Mouse (Mus musculus) heart, embryonic 12.5 days (tissue): Measurements from ENCODE around the gene Rufy3. TPM values are rescaled to one million over a fixed set of nuclear protein-coding genes. Genes with fewer than 3 reads are reported as not detected.

Experiments
- ATAC-seq: fragments of 200-750 bp; cut with Nextera tagmentation; 2 replicates; pipeline ENCODE4 v1.8.0; 2017; ENCODE audit warnings: moderate TSS enrichment, moderate library complexity; ENCODE audit not compliant: insufficient number of reproducible peaks, low FRiP score
- H3K27ac ChIP-seq: fragments of 300-500 bp; sonication (generic); 2 replicates; pipeline ENCODE4 v1.5.1; 2016; ENCODE audit warnings: mild to moderate bottlenecking, moderate library complexity; ENCODE audit not compliant: poor library complexity, severe bottlenecking
- H3K27me3 ChIP-seq: fragments of 300-500 bp; sonication (generic); replicated peaks from 2 replicates; pipeline ENCODE4 v1.6.1; 2016; ENCODE audit warnings: mild to moderate bottlenecking, moderate library complexity
- H3K36me3 ChIP-seq: fragments of 300-500 bp; sonication (generic); 2 replicates; pipeline ENCODE4 v1.6.1; 2016; ENCODE audit warnings: mild to moderate bottlenecking, moderate library complexity
- H3K4me1 ChIP-seq: fragments of 300-500 bp; sonication (generic); replicated peaks from 2 replicates; pipeline ENCODE4 v1.6.1; 2016; ENCODE audit warnings: mild to moderate bottlenecking
- H3K4me2 ChIP-seq: fragments of 300-500 bp; sonication (generic); 2 replicates; pipeline ENCODE4 v1.6.1; 2016; ENCODE audit warnings: mild to moderate bottlenecking, moderate library complexity
- H3K4me3 ChIP-seq: fragments of 300-500 bp; sonication (generic); 2 replicates; pipeline ENCODE4 v1.5.1; 2016; ENCODE audit warnings: mild to moderate bottlenecking
- H3K9ac ChIP-seq: fragments of 300-500 bp; sonication (generic); 2 replicates; pipeline ENCODE4 v1.6.1; 2016; ENCODE audit warnings: mild to moderate bottlenecking, moderate library complexity
- H3K9me3 ChIP-seq: fragments of 300-500 bp; sonication (generic); replicated peaks from 2 replicates; pipeline ENCODE4 v1.6.1; 2016; ENCODE audit warnings: mild to moderate bottlenecking, moderate library complexity
- WGBS: fragments of 180-500 bp; shearing (Covaris S2); methylation state at CpG from one replicate; pipeline ENCODE4 v1.1.7; 2016; 5-methylcytosine and 5-hydroxymethylcytosine counted together
- polyA plus RNA-seq: library from polyadenylated mRNA; unstranded; fragments of >200 nt; fragmentation: Nextera tagmentation; extraction: Ambion mirVana; gene quantifications from 2 replicates; pipeline ENCODE4 v1.2.1, GENCODE M21; 2016

Rufy3 gene
- polyA plus RNA-seq, 1 experiment from 2014 or later, result 15.2 TPM

GRCm38 (mm10) chr5:88688583-88689187, 123.8 kb downstream of the Rufy3 start:
- no peaks in the 10 kb centered on the region for H3K9me3 ChIP-seq
- no peak overlapping the region for H3K4me2 ChIP-seq
- no peak overlapping the region for H3K27ac ChIP-seq
- H3K4me3 ChIP-seq, result no peak overlapping the region
- peak; percentile 48; the same call in 1 of the 2 replicates for ATAC-seq
- no peak overlapping the region for H3K9ac ChIP-seq
- no peaks in the 10 kb centered on the region for H3K27me3 ChIP-seq
- WGBS, result 64% methylated on average over 15 of the region's 15 CpGs
- H3K36me3 ChIP-seq, result no peaks in the 10 kb centered on the region
- peaks cover 22% of the 10 kb centered on the region for H3K4me1 ChIP-seq

- H3K36me3 ChIP-seq, result no peaks in the 10 kb centered on the region
- WGBS, result 66% methylated on average over 3 of the region's 3 CpGs
- no peak for ATAC-seq
- no peak overlapping the region for H3K9ac ChIP-seq
- H3K27ac ChIP-seq, result no peak overlapping the region
- H3K4me3 ChIP-seq, result no peak overlapping the region
- peaks cover 17% of the 10 kb centered on the region for H3K4me1 ChIP-seq
- no peaks in the 10 kb centered on the region for H3K27me3 ChIP-seq
- no peaks in the 10 kb centered on the region for H3K9me3 ChIP-seq
- H3K4me2 ChIP-seq, result no peak overlapping the region
Measured at GRCm38 (mm10) chr5:88689279-88689938, 124.6 kb downstream of the Rufy3 start.

GRCm38 (mm10) chr5:88690681-88691505, 126.1 kb downstream of the Rufy3 start:
- no peak for ATAC-seq
- H3K9me3 ChIP-seq, result no peaks in the 10 kb centered on the region
- no peaks in the 10 kb centered on the region for H3K27me3 ChIP-seq
- 70% methylated on average over 10 of the region's 10 CpGs for WGBS
- H3K9ac ChIP-seq, result no peak overlapping the region
- H3K4me1 ChIP-seq, result peaks cover 4% of the 10 kb centered on the region
- H3K36me3 ChIP-seq, result no peaks in the 10 kb centered on the region
- H3K27ac ChIP-seq, result no peak overlapping the region
- H3K4me3 ChIP-seq, result no peak overlapping the region
- no peak overlapping the region for H3K4me2 ChIP-seq

- Histone ChIP-seq H3K27ac (no peak overlapping the region), H3K9me3 (no peaks in the 10 kb centered on the region), H3K4me2 (no peak overlapping the region), H3K9ac (no peak overlapping the region), H3K4me1 (0 out of 2 replicates have a peak, but pooled peaks cover 4% of the 10 kb centered on the region), H3K27me3 (no peaks in the 10 kb centered on the region), H3K4me3 (no peak overlapping the region), H3K36me3 (no peaks in the 10 kb centered on the region)
- 73% methylated on average over 6 of the region's 6 CpGs for WGBS
- ATAC-seq, result no peak
Measured at GRCm38 (mm10) chr5:88691506-88692095, 126.8 kb downstream of the Rufy3 start.

GRCm38 (mm10) chr5:88692586-88692985, 127.7 kb downstream of the Rufy3 start:
- Histone ChIP-seq H3K27me3 (no peaks in the 10 kb centered on the region), H3K4me1 (0 out of 2 replicates have a peak, but pooled peaks cover 4% of the 10 kb centered on the region), H3K9me3 (no peaks in the 10 kb centered on the region), H3K27ac (no peak overlapping the region), H3K4me3 (no peak overlapping the region), H3K36me3 (no peaks in the 10 kb centered on the region), H3K4me2 (no peak overlapping the region), H3K9ac (no peak overlapping the region)
- WGBS, result 87% methylated on average over 4 of the region's 4 CpGs
- no peak for ATAC-seq

GRCm38 (mm10) chr5:88693057-88693456, 128.2 kb downstream of the Rufy3 start:
- Histone ChIP-seq H3K4me2 (no peak overlapping the region), H3K27ac (no peak overlapping the region), H3K36me3 (no peaks in the 10 kb centered on the region), H3K9ac (no peak overlapping the region), H3K27me3 (no peaks in the 10 kb centered on the region), H3K4me1 (0 out of 2 replicates have a peak, but pooled peaks cover 4% of the 10 kb centered on the region), H3K9me3 (no peaks in the 10 kb centered on the region), H3K4me3 (no peak overlapping the region)
- ATAC-seq, result no peak

- Histone ChIP-seq H3K4me2 (no peak overlapping the region), H3K4me1 (no peaks in the 10 kb centered on the region), H3K27ac (no peak overlapping the region), H3K4me3 (no peak overlapping the region), H3K9me3 (no peaks in the 10 kb centered on the region), H3K27me3 (no peaks in the 10 kb centered on the region), H3K9ac (no peak overlapping the region), H3K36me3 (no peaks in the 10 kb centered on the region)
- no peak for ATAC-seq
- WGBS, result 77% methylated on average over 5 of the region's 5 CpGs
Measured at GRCm38 (mm10) chr5:88697291-88697690, 132.5 kb downstream of the Rufy3 start.

- Histone ChIP-seq H3K9me3 (no peaks in the 10 kb centered on the region), H3K27ac (no peak overlapping the region), H3K9ac (no peak overlapping the region), H3K27me3 (no peaks in the 10 kb centered on the region), H3K36me3 (no peaks in the 10 kb centered on the region), H3K4me3 (no peak overlapping the region), H3K4me2 (no peak overlapping the region), H3K4me1 (no peaks in the 10 kb centered on the region)
- ATAC-seq, result no peak
- WGBS, result 67% methylated on average over 4 of the region's 4 CpGs
Measured at GRCm38 (mm10) chr5:88699251-88699913, 134.5 kb downstream of the Rufy3 start.

Other genes with a start within 250 kb of the Rufy3 start
- not detected in 2 replicates for gene Prol1, start 247.7 kb upstream of the Rufy3 start, polyA plus RNA-seq
- not detected in 2 replicates for gene Amtn, start 188.9 kb upstream of the Rufy3 start, polyA plus RNA-seq
- gene Ambn, start 109.0 kb upstream of the Rufy3 start, polyA plus RNA-seq, result not detected in 2 replicates
- gene Enam, start 77.1 kb upstream of the Rufy3 start, polyA plus RNA-seq, result not detected in 2 replicates
- 0.24 TPM in 1 of 2 replicates, not detected in the other for gene Jchain, start 37.1 kb upstream of the Rufy3 start, polyA plus RNA-seq
- gene Utp3, start 10.6 kb upstream of the Rufy3 start, polyA plus RNA-seq, result 47.4 and 49.1 TPM in 2 replicates
- gene Grsf1, start 111.1 kb downstream of the Rufy3 start, polyA plus RNA-seq, result 88.2 and 90.1 TPM in 2 replicates
- gene Mob1b, start 155.8 kb downstream of the Rufy3 start, polyA plus RNA-seq, result 32.6 and 36.7 TPM in 2 replicates
- 48.3 and 49.1 TPM in 2 replicates for gene Dck, start 200.0 kb downstream of the Rufy3 start, polyA plus RNA-seq